Mouse (Mus musculus): Measurements from ENCODE around the gene Olfr1432. TPM values are rescaled to one million over a fixed set of nuclear protein-coding genes. Genes with fewer than 3 reads are reported as not detected.
"Not testable (repeated sequence)": the region's sequence is repeated elsewhere in the genome, so short reads cannot be mapped to it uniquely, and the experiment has no call there.

The Olfr1432 gene
- not detected in 2 replicates for total RNA-seq (2014; fragmentation: Nextera tagmentation)
- not detected in 2 replicates for total RNA-seq (2017)

DNA sequence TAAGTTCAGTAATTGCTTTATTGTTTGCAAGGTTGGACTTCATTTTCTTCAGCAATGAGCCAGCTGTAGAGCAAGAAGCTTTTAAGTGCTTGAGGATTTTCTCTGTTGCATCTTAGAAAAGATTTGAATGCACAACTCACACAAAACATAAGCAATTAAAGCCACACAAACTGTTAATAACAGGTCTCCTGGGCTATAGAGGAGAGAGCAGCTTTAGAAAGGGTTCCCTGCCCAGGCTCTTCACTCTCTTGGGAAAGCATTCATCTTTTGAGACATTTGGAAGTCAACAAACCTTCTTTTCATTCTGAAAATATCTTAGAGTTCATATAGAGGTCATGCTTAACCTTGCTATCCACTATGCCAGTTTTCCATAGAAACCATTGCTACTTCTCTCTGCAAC lies at the start of gene Olfr1432:
Gene Olfr1432 (minus strand): TSS at position 101 of the 400 bp plus-strand sequence.
- not testable (repeated sequence) for ATAC-seq (replicated peaks; ENCODE audit: low FRiP score, low TSS enrichment, poor library complexity, severe bottlenecking)

GRCm38 (mm10) chr19:12279554-12279953 lies 47.2 kb upstream of the Olfr1432 start, which contains the start of gene Olfr1434:
Gene Olfr1434 (plus strand): TSS chr19:12279854.
- ATAC-seq (replicated peaks; ENCODE audit: low FRiP score, low TSS enrichment, poor library complexity, severe bottlenecking), result no peak

GRCm38 (mm10) chr19:12260732-12261131 lies 28.3 kb upstream of the Olfr1432 start, which contains the start of gene Olfr235:
Gene Olfr235 (plus strand): TSS chr19:12261032.
- no peak for ATAC-seq (replicated peaks; ENCODE audit: low FRiP score, low TSS enrichment, poor library complexity, severe bottlenecking)

DNA sequence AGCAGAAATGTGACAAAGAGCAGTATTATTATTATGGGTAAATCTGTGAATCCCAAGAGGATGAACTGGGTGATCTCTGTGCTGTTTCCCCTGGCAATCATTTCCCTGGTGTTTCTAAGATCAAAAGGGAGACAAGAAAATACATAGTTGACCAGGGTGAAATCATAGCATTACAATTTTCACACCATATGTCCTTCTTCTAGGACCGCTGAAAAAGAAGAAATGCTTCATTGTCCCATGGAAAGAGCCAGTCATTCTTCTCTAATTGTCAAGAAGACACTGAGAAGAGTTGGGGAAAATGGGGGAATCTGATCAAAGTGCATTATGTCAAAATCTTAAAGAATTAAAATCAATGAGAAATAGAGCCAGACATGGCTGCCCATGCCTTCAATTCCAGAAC lies 9.2 kb upstream of the Olfr1432 start, which contains the start of gene Olfr262:
Gene Olfr262 (minus strand): TSS at position 101 of the 400 bp plus-strand sequence.
- ATAC-seq (replicated peaks; ENCODE audit: low FRiP score, low TSS enrichment, poor library complexity, severe bottlenecking), result no peak

GRCm38 (mm10) chr19:12200334-12200733 lies 32.1 kb downstream of the Olfr1432 start, which contains the start of gene Olfr1431:
Gene Olfr1431 (plus strand): TSS chr19:12200634.
- no peak for ATAC-seq (replicated peaks; ENCODE audit: low FRiP score, low TSS enrichment, poor library complexity, severe bottlenecking)

GRCm38 (mm10) chr19:12199076-12199475 lies 33.3 kb downstream of the Olfr1432 start:
- not testable (repeated sequence) for ATAC-seq (replicated peaks; ENCODE audit: low FRiP score, low TSS enrichment, poor library complexity, severe bottlenecking)

Other genes with a start within 250 kb of the Olfr1432 start
- not detected in 2 replicates for gene Olfr1423, start 191.3 kb downstream of the Olfr1432 start, total RNA-seq (2014; fragmentation: Nextera tagmentation)
- gene Olfr1423, start 191.3 kb downstream of the Olfr1432 start, total RNA-seq (2017), result not detected in 2 replicates
- gene Olfr1424, start 169.9 kb downstream of the Olfr1432 start, total RNA-seq (2014; fragmentation: Nextera tagmentation), result not detected in 2 replicates
- gene Olfr1424, start 169.9 kb downstream of the Olfr1432 start, total RNA-seq (2017), result not detected in 2 replicates
- not detected in 2 replicates for gene Olfr1425, start 154.9 kb downstream of the Olfr1432 start, total RNA-seq (2014; fragmentation: Nextera tagmentation)
- gene Olfr1425, start 154.9 kb downstream of the Olfr1432 start, total RNA-seq (2017), result not detected in 2 replicates
- not detected in 2 replicates for gene Olfr1426, start 140.6 kb downstream of the Olfr1432 start, total RNA-seq (2014; fragmentation: Nextera tagmentation)
- not detected in 2 replicates for gene Olfr1426, start 140.6 kb downstream of the Olfr1432 start, total RNA-seq (2017)
- gene Olfr1427, start 129.3 kb downstream of the Olfr1432 start, total RNA-seq (2014; fragmentation: Nextera tagmentation), result not detected in 2 replicates
- gene Olfr1427, start 129.3 kb downstream of the Olfr1432 start, total RNA-seq (2017), result not detected in 2 replicates
- gene Olfr1428, start 116.7 kb downstream of the Olfr1432 start, total RNA-seq (2014; fragmentation: Nextera tagmentation), result not detected in 2 replicates
- not detected in 2 replicates for gene Olfr1428, start 116.7 kb downstream of the Olfr1432 start, total RNA-seq (2017)
- gene Olfr76, start 109.4 kb downstream of the Olfr1432 start, total RNA-seq (2014; fragmentation: Nextera tagmentation), result not detected in 2 replicates
- not detected in 2 replicates for gene Olfr76, start 109.4 kb downstream of the Olfr1432 start, total RNA-seq (2017)
- gene Olfr1555-ps1, start 62.5 kb downstream of the Olfr1432 start, total RNA-seq (2014; fragmentation: Nextera tagmentation), result not detected in 2 replicates
- gene Olfr1555-ps1, start 62.5 kb downstream of the Olfr1432 start, total RNA-seq (2017), result not detected in 2 replicates
- gene Olfr1431, start 32.0 kb downstream of the Olfr1432 start, total RNA-seq (2014; fragmentation: Nextera tagmentation), result not detected in 2 replicates
- gene Olfr1431, start 32.0 kb downstream of the Olfr1432 start, total RNA-seq (2017), result not detected in 2 replicates
- gene Olfr262, start 9.1 kb upstream of the Olfr1432 start, total RNA-seq (2014; fragmentation: Nextera tagmentation), result not detected in 2 replicates
- not detected in 2 replicates for gene Olfr262, start 9.1 kb upstream of the Olfr1432 start, total RNA-seq (2017)
- not detected in 2 replicates for gene Olfr235, start 28.4 kb upstream of the Olfr1432 start, total RNA-seq (2014; fragmentation: Nextera tagmentation)
- not detected in 2 replicates for gene Olfr235, start 28.4 kb upstream of the Olfr1432 start, total RNA-seq (2017)
- gene Olfr1434, start 47.3 kb upstream of the Olfr1432 start, total RNA-seq (2014; fragmentation: Nextera tagmentation), result not detected in 2 replicates
- not detected in 2 replicates for gene Olfr1434, start 47.3 kb upstream of the Olfr1432 start, total RNA-seq (2017)
- gene Olfr1436, start 66.5 kb upstream of the Olfr1432 start, total RNA-seq (2014; fragmentation: Nextera tagmentation), result not detected in 2 replicates
- not detected in 2 replicates for gene Olfr1436, start 66.5 kb upstream of the Olfr1432 start, total RNA-seq (2017)
- not detected in 2 replicates for gene Olfr1437, start 92.5 kb upstream of the Olfr1432 start, total RNA-seq (2014; fragmentation: Nextera tagmentation)
- gene Olfr1437, start 92.5 kb upstream of the Olfr1432 start, total RNA-seq (2017), result not detected in 2 replicates
- not detected in 2 replicates for gene Olfr1438-ps1, start 103.3 kb upstream of the Olfr1432 start, total RNA-seq (2014; fragmentation: Nextera tagmentation)
- not detected in 2 replicates for gene Olfr1438-ps1, start 103.3 kb upstream of the Olfr1432 start, total RNA-seq (2017)
- gene Olfr1440, start 154.7 kb upstream of the Olfr1432 start, total RNA-seq (2014; fragmentation: Nextera tagmentation), result not detected in 2 replicates
- gene Olfr1440, start 154.7 kb upstream of the Olfr1432 start, total RNA-seq (2017), result not detected in 2 replicates
- not detected in 2 replicates for gene Olfr1441, start 184.8 kb upstream of the Olfr1432 start, total RNA-seq (2014; fragmentation: Nextera tagmentation)
- gene Olfr1441, start 184.8 kb upstream of the Olfr1432 start, total RNA-seq (2017), result not detected in 2 replicates
- not detected in 2 replicates for gene Pfpl, start 195.3 kb upstream of the Olfr1432 start, total RNA-seq (2014; fragmentation: Nextera tagmentation)
- not detected in 2 replicates for gene Pfpl, start 195.3 kb upstream of the Olfr1432 start, total RNA-seq (2017)
- gene Mpeg1, start 228.2 kb upstream of the Olfr1432 start, total RNA-seq (2014; fragmentation: Nextera tagmentation), result 1.4 and 2.4 TPM in 2 replicates
- 2.6 and 5.4 TPM in 2 replicates for gene Mpeg1, start 228.2 kb upstream of the Olfr1432 start, total RNA-seq (2017)

All from megakaryocyte-erythroid progenitor cell, adult 5-6 weeks (primary cell).